Mouse (Mus musculus) embryonic facial prominence, embryonic 10.5 days (tissue): ENCODE results near the gene Dse. TPM values are rescaled to one million over a fixed set of nuclear protein-coding genes. Genes with fewer than 3 reads are reported as not detected.

Experiments
- DNase-seq: peaks from one replicate; pipeline ENCODE4 v3.0.0-alpha.2; 2017; ENCODE audit warnings: low spot score
- H3K27ac ChIP-seq: fragments of 300-500 bp; sonication (generic); replicated peaks from 2 replicates; pipeline ENCODE4 v1.5.1; 2016; ENCODE audit warnings: mild to moderate bottlenecking
- H3K27me3 ChIP-seq: fragments of 300-500 bp; sonication (generic); replicated peaks from 2 replicates; pipeline ENCODE4 v1.6.1; 2016; ENCODE audit warnings: low read depth, mild to moderate bottlenecking; ENCODE audit not compliant: poor library complexity, severe bottlenecking
- H3K36me3 ChIP-seq: fragments of 300-500 bp; sonication (generic); replicated peaks from 2 replicates; pipeline ENCODE4 v1.6.1; 2016; ENCODE audit warnings: mild to moderate bottlenecking, moderate library complexity
- H3K4me1 ChIP-seq: fragments of 300-500 bp; sonication (generic); 2 replicates; pipeline ENCODE4 v1.6.1; 2016
- H3K4me3 ChIP-seq: fragments of 300-500 bp; sonication (generic); 2 replicates; pipeline ENCODE4 v1.5.1; 2016; ENCODE audit warnings: mild to moderate bottlenecking, moderate library complexity
- H3K9me3 ChIP-seq: fragments of 300-500 bp; sonication (generic); 2 replicates; pipeline ENCODE4 v1.6.1; 2016; ENCODE audit warnings: mild to moderate bottlenecking
- WGBS: fragments of 180-500 bp; shearing (Covaris S2); methylation state at CpG from one replicate; pipeline ENCODE4 v1.1.7; 2016; 5-methylcytosine and 5-hydroxymethylcytosine counted together
- polyA plus RNA-seq: library from polyadenylated mRNA; unstranded; fragments of >200 nt; fragmentation: Nextera tagmentation; extraction: Ambion mirVana; gene quantifications from 2 replicates; pipeline ENCODE4 v1.2.1, GENCODE M21; 2016

The Dse gene
- polyA plus RNA-seq, 1 experiment from 2014 or later = 33.6 TPM

- Histone ChIP-seq H3K4me1 (no peaks in the 10 kb centered on the region), H3K27me3 (no peaks in the 10 kb centered on the region), H3K4me3 (no peak overlapping the region), H3K9me3 (no peaks in the 10 kb centered on the region), H3K36me3 (no peaks in the 10 kb centered on the region), H3K27ac (no peak overlapping the region)
- DNase-seq = no peak
These were observed 89.7 kb downstream of the Dse start for GRCm38 (mm10) chr10:34117770-34118169.

GRCm38 (mm10) chr10:34117131-34117530 is 90.4 kb downstream of the Dse start:
- no peak for DNase-seq
- WGBS = 63% methylated on average over 3 of the region's 3 CpGs
- Histone ChIP-seq H3K27me3 (no peaks in the 10 kb centered on the region), H3K4me1 (peaks cover 5% of the 10 kb centered on the region), H3K27ac (no peak overlapping the region), H3K9me3 (no peaks in the 10 kb centered on the region), H3K4me3 (no peak overlapping the region), H3K36me3 (no peaks in the 10 kb centered on the region)

GRCm38 (mm10) chr10:34111964-34112738 is 95.4 kb downstream of the Dse start:
- Histone ChIP-seq H3K36me3 (no peaks in the 10 kb centered on the region), H3K9me3 (no peaks in the 10 kb centered on the region), H3K27ac (peak overlapping the region; percentile 62), H3K4me1 (peaks cover 10% of the 10 kb centered on the region), H3K27me3 (no peaks in the 10 kb centered on the region), H3K4me3 (no peak overlapping the region)
- WGBS = 52% methylated on average over 4 of the region's 4 CpGs
- peak; percentile 14 for DNase-seq

GRCm38 (mm10) chr10:34110863-34111465 is 96.6 kb downstream of the Dse start:
- Histone ChIP-seq H3K27me3 (no peaks in the 10 kb centered on the region), H3K27ac (no peak overlapping the region), H3K9me3 (no peaks in the 10 kb centered on the region), H3K4me3 (no peak overlapping the region), H3K4me1 (peaks cover 12% of the 10 kb centered on the region), H3K36me3 (no peaks in the 10 kb centered on the region)
- DNase-seq = no peak
- 78% methylated on average over 13 of the region's 13 CpGs for WGBS

Other genes starting within 250 kb of the Dse start
- gene Rwdd1, start 188.1 kb downstream of the Dse start, polyA plus RNA-seq = 149 and 153 TPM in 2 replicates
- not detected in 2 replicates for gene Trappc3l, start 170.1 kb downstream of the Dse start, polyA plus RNA-seq
- not detected in 2 replicates for gene Calhm4, start 163.4 kb downstream of the Dse start, polyA plus RNA-seq
- gene Calhm5, start 111.2 kb downstream of the Dse start, polyA plus RNA-seq = 0.11 and 0.12 TPM in 2 replicates
- gene Calhm6, start 79.7 kb downstream of the Dse start, polyA plus RNA-seq = 0.62 and 0.68 TPM in 2 replicates
- gene Tspyl1, start 74.5 kb upstream of the Dse start, polyA plus RNA-seq = 67.9 and 70.5 TPM in 2 replicates
- 37.3 and 37.9 TPM in 2 replicates for gene Tspyl4, start 89.7 kb upstream of the Dse start, polyA plus RNA-seq
- gene Col10a1, start 182.3 kb upstream of the Dse start, polyA plus RNA-seq = 0.09 and 0.14 TPM in 2 replicates
- gene Nt5dc1, start 210.8 kb upstream of the Dse start, polyA plus RNA-seq = 7.7 and 8.8 TPM in 2 replicates